Mouse (Mus musculus) stomach, postnatal 0 days (tissue): ENCODE results near the gene Lcn5.

Source experiments
- CTCF ChIP-seq: IDR thresholded peaks from 2 replicates; pipeline ENCODE4 v1.5.1; 2016; ENCODE audit warnings: antibody characterized with exemption, low read depth, mild to moderate bottlenecking, moderate library complexity
- EP300 ChIP-seq: optimal IDR thresholded peaks from 2 replicates; pipeline ENCODE3; 2016; ENCODE audit warnings: antibody characterized with exemption

DNA sequence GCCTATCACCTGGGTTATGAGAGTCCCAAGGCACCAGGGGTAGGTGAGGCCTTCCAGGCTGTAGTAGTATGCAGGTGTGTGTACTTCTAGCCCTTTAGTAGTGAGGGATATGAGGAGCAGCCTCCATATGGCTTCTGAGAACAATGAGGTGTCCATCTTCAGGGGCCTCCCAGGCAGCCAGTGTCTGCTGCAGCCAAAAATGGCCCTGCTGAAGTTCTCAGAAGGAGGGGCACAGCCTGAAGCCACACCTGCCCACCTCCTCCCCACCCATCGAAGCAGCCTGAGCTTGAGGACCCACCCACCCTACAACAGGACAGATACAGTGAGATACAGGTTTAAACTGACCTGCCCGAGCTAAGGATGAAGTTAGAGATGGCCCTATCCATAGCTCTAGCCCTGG is 24.7 kb downstream of the Lcn5 start, which contains the start of gene Lcn10:
- TF ChIP-seq CTCF = no peak
- no peak for TF ChIP-seq EP300
